Mouse (Mus musculus): ENCODE data around the gene Agap2. TPM values are rescaled to one million over a fixed set of nuclear protein-coding genes. Genes with fewer than 3 reads are reported as not detected.
"Not testable (repeated sequence)": the region's sequence is repeated elsewhere in the genome, so short reads cannot be mapped to it uniquely, and the experiment has no call there.

The Agap2 gene
- total RNA-seq, 2 experiments from 2014 or later: 2.1 to 2.8 TPM

GRCm38 (mm10) chr10:127107563-127108261, 32.6 kb downstream of the Agap2 start:
- DNase-seq: no peak

GRCm38 (mm10) chr10:127108262-127108583, 33.1 kb downstream of the Agap2 start:
- DNase-seq: no peak

GRCm38 (mm10) chr10:127111001-127111887, 36.2 kb downstream of the Agap2 start:
- no peak for DNase-seq

- no peak for DNase-seq
Measured at GRCm38 (mm10) chr10:127114408-127114807, 39.3 kb downstream of the Agap2 start.

- no peak for DNase-seq
Measured at GRCm38 (mm10) chr10:127115068-127115467, 40.0 kb downstream of the Agap2 start.

DNA sequence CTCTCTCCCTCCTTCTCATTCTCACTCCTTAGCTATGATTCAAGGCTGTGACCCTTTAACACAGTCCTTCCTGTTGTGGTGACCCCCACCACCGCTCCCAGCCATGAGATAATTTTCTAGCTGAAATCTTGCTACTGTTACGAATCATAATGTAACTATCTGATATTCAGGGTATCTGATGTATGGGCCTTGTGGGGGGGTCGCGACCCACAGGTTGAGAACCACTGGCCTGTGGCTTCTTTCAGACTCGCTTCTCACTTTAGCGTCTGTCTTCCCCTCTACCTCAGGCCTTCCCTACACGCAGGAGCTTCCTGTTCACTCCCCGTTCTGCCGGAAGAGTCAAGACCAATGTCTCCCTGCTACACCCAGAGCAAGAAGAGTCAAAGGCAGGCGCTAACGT, 43.4 kb downstream of the Agap2 start:
- DNase-seq: no peak

DNA sequence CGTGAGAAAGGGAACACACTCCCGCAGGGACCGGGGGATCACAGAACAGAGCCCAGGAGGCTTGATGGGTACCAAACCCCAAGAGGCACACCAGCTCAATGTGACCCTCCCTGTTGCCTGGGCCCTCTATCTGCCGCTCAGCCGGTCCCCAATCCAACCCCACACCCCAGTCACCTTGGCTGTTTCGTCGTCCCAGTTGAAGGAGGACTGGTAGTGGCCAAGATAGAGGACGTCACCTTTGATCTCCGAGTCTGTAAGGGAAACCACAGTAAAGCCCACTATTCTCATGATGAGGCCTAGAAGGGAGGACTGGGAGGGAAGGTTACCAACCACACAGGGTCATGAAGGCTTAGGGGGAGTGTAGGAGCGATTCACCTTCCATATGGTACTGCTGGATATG, 44.1 kb downstream of the Agap2 start:
- no peak for DNase-seq

DNA sequence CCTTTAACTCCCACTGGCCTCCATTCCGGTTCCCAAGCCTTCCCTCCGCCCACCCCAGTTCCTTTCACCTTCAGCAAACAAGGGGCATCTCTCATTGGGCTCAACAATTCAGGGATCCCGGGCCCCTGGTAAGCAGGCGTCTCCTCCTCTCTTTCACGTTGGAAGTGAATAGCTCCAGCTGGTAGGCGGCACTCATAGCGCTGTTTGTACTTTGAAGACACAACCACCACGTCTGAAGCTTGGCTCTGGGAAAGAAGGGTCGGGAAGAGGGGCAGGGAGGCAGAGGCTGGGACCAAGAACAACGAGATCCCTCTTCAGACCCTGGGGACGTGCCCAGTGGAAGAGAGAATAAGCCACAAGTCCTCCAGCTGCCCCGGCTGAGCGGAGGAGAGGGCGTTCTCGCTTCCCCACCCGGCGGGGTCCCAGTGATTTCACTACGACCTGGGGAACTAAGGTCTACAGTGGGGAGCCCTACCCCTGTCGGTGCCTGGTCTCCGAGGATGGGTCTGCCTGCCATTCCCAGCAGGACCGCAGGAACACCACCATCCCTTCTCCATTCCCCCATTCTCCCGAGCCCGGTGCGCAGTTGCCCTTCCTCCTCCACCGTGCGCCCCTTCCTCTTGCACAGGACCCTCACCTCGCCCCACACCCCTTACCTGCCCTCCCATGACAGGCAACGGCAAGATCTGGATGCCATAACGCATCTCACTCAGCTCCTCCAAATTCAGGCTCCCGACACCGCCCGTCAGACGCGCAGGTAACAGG, 45.4 kb downstream of the Agap2 start:
- peak; percentile 24 for DNase-seq

GRCm38 (mm10) chr10:127121066-127121477, 46.0 kb downstream of the Agap2 start, which contains the start of gene Os9:
Gene Os9 (minus strand): TSS chr10:127121131.
- peak; percentile 97 for DNase-seq

DNA sequence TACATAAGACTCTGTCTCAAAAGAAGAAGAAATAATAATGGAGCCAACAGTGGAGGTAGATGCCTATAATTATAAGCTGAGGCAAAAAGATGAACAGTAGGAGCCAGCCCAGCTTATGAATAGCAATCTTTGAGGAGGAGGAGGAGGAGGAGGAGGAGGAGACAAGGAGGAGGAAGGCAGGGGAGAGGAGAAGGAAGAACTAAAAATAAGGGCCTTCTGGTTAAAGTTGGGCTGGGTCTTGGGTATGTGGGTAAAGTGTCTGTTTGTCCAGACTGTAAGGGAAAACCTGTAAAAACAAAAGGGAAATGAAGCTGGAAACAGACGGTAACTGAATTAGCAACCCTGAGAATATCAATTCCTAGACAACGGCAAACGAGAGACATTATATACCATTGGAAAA, 46.9 kb downstream of the Agap2 start:
- no peak for DNase-seq

- no peak for DNase-seq
Measured at GRCm38 (mm10) chr10:127122784-127123435, 47.8 kb downstream of the Agap2 start.

DNA sequence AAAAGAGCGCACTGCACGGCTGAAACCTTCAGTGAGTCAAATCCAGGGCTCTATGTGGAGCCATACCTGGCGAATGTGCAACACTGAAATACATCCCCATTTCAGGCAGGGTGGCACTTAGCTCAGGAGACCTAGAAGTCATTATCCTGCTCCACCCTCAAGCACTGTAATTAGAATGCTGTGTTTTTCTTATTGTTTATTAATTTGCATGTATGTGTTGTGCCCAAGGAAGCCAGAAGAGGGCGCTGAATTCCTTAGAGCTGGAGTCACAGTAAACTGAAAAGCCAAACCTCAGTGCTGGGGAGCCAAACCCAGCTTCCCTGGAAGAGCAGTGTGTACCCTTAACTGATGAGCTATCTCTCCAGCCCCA, 48.3 kb downstream of the Agap2 start:
- peak; percentile 72 for DNase-seq

- DNase-seq: peak; percentile 29
Measured at GRCm38 (mm10) chr10:127125210-127126001, 50.3 kb downstream of the Agap2 start.

DNA sequence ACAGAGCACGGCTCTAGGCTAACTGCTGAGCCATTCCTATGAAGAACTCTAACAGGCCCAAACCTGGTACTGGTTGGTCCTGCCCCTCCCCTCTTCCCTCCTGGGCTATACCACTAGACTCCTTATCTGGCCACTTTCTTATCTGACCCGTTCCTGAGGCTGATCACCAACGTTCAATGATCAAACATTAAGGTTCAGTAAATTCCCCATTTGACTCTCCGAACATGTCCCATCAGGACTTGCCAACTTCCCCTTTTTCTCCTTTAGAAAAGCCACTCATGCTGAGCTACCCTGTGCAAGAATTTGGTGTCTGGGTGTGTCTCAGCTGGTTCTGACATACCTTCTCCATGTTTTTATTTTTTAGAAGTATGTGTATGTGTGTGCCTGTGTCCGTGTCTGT, 51.5 kb downstream of the Agap2 start:
- DNase-seq: no peak

- DNase-seq: no peak
Measured at GRCm38 (mm10) chr10:127127711-127128279, 52.7 kb downstream of the Agap2 start.

DNA sequence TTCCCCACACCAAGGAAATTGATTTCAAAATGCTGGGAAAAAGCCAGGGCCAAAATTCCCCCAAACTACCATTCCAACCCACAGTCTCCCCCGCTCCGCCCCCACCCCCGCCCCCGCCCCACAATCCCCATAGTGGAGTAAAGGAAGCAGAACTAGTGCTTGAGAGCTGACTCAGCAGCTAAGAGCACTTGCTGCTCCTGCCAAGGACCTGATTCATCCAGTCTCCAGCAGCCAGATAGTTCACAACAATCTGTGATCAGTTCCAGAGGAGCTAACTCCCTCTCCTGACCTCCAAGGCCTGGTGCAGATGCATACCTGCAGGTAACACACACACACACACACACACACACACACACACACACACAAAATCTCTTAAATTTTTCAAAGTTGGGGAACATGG, 54.3 kb downstream of the Agap2 start:
- no peak for DNase-seq

- DNase-seq: no peak
Measured at GRCm38 (mm10) chr10:127132469-127132868, 57.4 kb downstream of the Agap2 start.

DNA sequence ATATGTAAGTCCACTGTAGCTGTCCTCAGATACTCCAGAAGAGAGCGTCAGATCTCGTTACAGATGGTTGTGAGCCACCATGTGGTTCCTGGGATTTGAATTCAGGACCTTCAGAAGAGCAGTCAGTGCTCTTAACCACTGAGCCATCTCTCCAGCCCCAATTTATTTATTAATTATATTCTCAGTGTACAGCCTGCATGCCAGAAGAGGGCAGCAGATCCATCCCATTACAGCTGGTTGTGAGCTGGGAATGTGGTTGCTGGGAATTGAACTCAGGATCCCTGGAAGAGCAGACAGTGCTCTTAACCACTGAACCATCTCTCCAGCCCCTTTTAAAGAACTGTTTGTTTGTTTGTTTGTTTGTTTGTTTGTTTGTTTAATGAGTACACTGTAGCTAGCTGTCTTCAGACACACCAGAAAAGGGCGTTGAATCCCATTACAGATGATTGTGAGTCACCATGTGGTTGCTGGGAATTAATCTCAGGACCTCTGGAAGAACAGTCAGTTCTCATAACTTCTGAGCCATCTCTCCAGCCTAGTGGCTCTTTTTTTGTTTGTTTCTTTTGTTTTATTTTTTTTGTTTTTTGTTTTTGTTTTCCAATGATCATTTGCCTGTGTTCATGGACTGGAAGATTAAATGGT, 59.4 kb downstream of the Agap2 start:
- not testable (repeated sequence) for DNase-seq

DNA sequence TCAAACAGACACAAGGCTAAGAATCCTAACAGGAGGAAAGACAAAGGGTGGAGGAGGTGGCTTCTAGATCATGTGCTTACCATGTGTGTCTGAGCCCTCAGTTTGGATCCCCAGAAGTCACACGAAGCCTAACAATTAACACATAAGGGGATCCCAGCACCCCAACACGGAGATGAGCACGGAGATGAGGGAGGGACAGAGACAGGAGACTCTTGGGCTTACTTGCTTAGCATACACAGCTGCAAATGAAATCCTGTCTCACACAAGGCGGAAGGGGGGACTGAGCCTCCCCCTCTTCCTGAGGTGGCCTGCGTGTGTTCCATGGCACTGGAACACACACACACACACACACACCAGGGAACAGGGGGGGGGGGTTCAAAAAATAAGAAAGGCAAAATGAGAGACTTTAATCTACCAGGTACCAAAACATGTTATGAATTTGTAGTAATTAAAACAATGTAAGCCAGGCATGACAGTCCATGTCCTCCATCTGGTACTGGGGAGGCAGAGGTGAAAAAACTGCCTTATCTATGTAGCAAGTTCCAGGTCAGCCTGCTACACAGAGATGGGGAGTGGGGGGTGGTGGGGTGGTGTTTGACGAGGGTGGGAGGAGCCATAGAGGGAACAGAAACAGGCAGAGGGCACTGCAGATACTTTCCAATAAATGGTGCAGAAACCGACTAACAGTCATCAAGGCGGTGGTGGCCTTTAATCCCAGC, 60.2 kb downstream of the Agap2 start:
- no peak for DNase-seq

DNA sequence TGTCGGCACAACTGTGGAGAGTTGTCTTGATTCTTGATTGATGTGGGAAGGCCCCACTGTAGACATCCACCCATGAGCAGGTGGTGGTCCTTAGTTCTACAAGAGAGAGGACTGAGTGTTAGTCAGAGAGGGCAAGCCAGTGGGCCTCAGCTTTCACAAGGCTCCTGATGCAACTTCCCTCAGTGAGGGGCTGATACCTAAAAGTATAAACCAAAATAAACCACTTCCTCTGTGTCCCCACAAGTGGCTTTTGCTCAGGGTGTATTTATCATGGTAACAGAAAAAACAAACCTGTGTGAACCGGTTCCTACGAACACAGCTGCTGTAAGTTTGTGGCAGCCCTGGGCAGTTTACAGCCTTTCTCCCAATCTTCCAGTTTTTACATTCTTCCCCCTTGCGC, 61.4 kb downstream of the Agap2 start:
- DNase-seq: no peak
